Mouse (Mus musculus) liver, embryonic 14.5 days (tissue): ENCODE results near the gene Dlx4.

Experiments used
- CTCF ChIP-seq: IDR thresholded peaks from 2 replicates; pipeline ENCODE4 v1.5.1; 2016; ENCODE audit warnings: antibody characterized with exemption, low read depth, control low read depth
- EP300 ChIP-seq: IDR thresholded peaks from 2 replicates; pipeline ENCODE4 v1.6.1; 2016; ENCODE audit warnings: antibody characterized with exemption, low read depth

- TF ChIP-seq CTCF (no peak), EP300 (no peak)
These were observed 45.7 kb downstream of the Dlx4 start for GRCm38 (mm10) chr11:95100393-95100792.
